Mouse (Mus musculus) thymus, postnatal 10 days (tissue): ENCODE data around the gene Mosmo.
"Not testable (repeated sequence)": the region's sequence is repeated elsewhere in the genome, so short reads cannot be mapped to it uniquely, and the experiment has no call there.

Experiments
- DNase-seq, 2 experiments: peaks; one replicate each; pipeline ENCODE4 v3.0.0; 2021; ENCODE audit warnings: low spot score in 2 of 2

Gene Mosmo

GRCm38 (mm10) chr7:120703888-120704287 is 26.5 kb downstream of the Mosmo start:
- no peak for DNase-seq

GRCm38 (mm10) chr7:120712071-120712470 is 34.7 kb downstream of the Mosmo start:
- DNase-seq = no peak

GRCm38 (mm10) chr7:120713225-120713624 is 35.8 kb downstream of the Mosmo start:
- DNase-seq = no peak

GRCm38 (mm10) chr7:120713951-120714350 is 36.5 kb downstream of the Mosmo start:
- DNase-seq = not testable (repeated sequence)

- no peak for DNase-seq
Observed at GRCm38 (mm10) chr7:120717261-120717660, 39.8 kb downstream of the Mosmo start.

GRCm38 (mm10) chr7:120721051-120721450 is 43.6 kb downstream of the Mosmo start:
- no peak for DNase-seq

GRCm38 (mm10) chr7:120721456-120721855 is 44.0 kb downstream of the Mosmo start:
- no peak for DNase-seq

- peak in 1 of 2 experiments; percentile 6 for DNase-seq
Observed at GRCm38 (mm10) chr7:120722063-120722462, 44.6 kb downstream of the Mosmo start.

GRCm38 (mm10) chr7:120722839-120723278 is 45.4 kb downstream of the Mosmo start:
- no peak for DNase-seq

GRCm38 (mm10) chr7:120727581-120727980 is 50.2 kb downstream of the Mosmo start:
- peak; percentile 33 to 78 for DNase-seq

GRCm38 (mm10) chr7:120729635-120730034 is 52.2 kb downstream of the Mosmo start:
- DNase-seq = no peak

- DNase-seq = no peak
Observed at GRCm38 (mm10) chr7:120732906-120733305, 55.5 kb downstream of the Mosmo start.

GRCm38 (mm10) chr7:120739018-120739417 is 61.6 kb downstream of the Mosmo start, which contains the start of gene Vwa3a:
Gene Vwa3a, plus strand, starts transcription at chr7:120739318.
- no peak for DNase-seq

- no peak for DNase-seq
Observed at GRCm38 (mm10) chr7:120739558-120740101, 62.2 kb downstream of the Mosmo start.

- no peak for DNase-seq
Observed at GRCm38 (mm10) chr7:120743366-120744351, 66.2 kb downstream of the Mosmo start.

GRCm38 (mm10) chr7:120744606-120745005 is 67.2 kb downstream of the Mosmo start:
- no peak for DNase-seq

GRCm38 (mm10) chr7:120746029-120746428 is 68.6 kb downstream of the Mosmo start:
- no peak for DNase-seq

- no peak for DNase-seq
Observed at GRCm38 (mm10) chr7:120746821-120747220, 69.4 kb downstream of the Mosmo start.

- no peak for DNase-seq
Observed at GRCm38 (mm10) chr7:120748478-120748877, 71.1 kb downstream of the Mosmo start.

- no peak for DNase-seq
Observed at GRCm38 (mm10) chr7:120751330-120751729, 73.9 kb downstream of the Mosmo start.

GRCm38 (mm10) chr7:120751906-120752305 is 74.5 kb downstream of the Mosmo start:
- no peak for DNase-seq

GRCm38 (mm10) chr7:120754671-120755070 is 77.3 kb downstream of the Mosmo start:
- peak; percentile 35 to 80 for DNase-seq

GRCm38 (mm10) chr7:120767369-120767768 is 90.0 kb downstream of the Mosmo start:
- no peak for DNase-seq
